ENCODE assay signal across 13 mouse cellular contexts in the genomic region with DNA sequence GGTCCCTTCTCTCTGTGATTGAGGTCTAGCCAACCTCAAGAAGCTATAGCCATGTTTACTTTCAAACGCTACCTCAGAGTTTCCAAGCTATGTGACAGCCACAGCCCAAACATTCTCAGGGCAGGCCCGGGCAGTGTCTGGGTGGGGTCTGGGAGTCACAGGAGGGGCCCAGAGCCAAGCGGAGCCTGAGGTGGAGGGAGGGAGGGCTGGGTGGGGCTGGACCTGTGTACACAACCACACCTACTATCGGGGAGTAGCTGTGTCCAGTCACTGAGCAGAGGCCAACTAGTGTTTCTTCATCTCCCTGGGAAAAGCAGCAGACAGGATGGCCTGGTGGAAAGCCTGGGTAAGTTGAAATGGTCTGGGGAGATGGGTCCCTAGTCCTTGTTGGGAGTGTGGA. TPM values are rescaled to one million over a fixed set of nuclear protein-coding genes. Genes with fewer than 3 reads are reported as not detected.
DNase-seq lines count a peak whose midpoint lies in the region; ATAC-seq lines count a peak whose summit lies in the region.
"Had no signal": no experiment of that assay in that cellular context is flagged by ENCODE, and none has a peak within 500 bp of the region (broad histone marks: within the 10 kb centered on the region; RNA-seq: fewer than 3 reads in every experiment).

A gene (plus strand): TSS at position 251 of the 400 bp plus-strand sequence.

- H3K36me3 ChIP-seq in intestine, embryonic 16.5 days (ENCODE audit: control insufficient read depth, insufficient read depth, low read length), result no peaks in the 10 kb centered on the region
- H3K36me3 ChIP-seq in kidney, embryonic 15.5 days, result no peaks in the 10 kb centered on the region
- H3K36me3 ChIP-seq: hindbrain, embryonic 10.5 days had no signal

- intact Hi-C loops in left cerebral cortex, postnatal 4 days (cut with DNase I), result loop anchor here (10.0 kb wide), 2 partner anchors 279 to 489 kb away; no protein-coding TSS in a partner anchor

- DNase-seq in urinary bladder, adult 2 months (ENCODE audit: low spot score), result peak; percentile 46
- no peak for DNase-seq in urinary bladder, postnatal 10 days (ENCODE audit: low spot score)
- DNase-seq in lung, postnatal 36 days, result peak; percentile 42
- DNase-seq in left cerebral cortex, postnatal 4 days, result no peak
- DNase-seq: kidney, postnatal 4 days; right cerebral cortex, postnatal 25 days had no signal

- no peaks in the 10 kb centered on the region for H3K9me3 ChIP-seq in intestine, embryonic 16.5 days (ENCODE audit: control insufficient read depth, low read length)
- no peaks in the 10 kb centered on the region for H3K9me3 ChIP-seq in kidney, embryonic 15.5 days (replicated peaks)
- H3K9me3 ChIP-seq: hindbrain, embryonic 10.5 days had no signal

- H3K9ac ChIP-seq in intestine, embryonic 16.5 days (ENCODE audit: low read depth, low read length), result no peak within 1 kb of the TSS
- H3K9ac ChIP-seq in kidney, embryonic 15.5 days, result no peak within 1 kb of the TSS

- H3K4me3 ChIP-seq in intestine, embryonic 16.5 days (ENCODE audit: low read length), result no peak within 1 kb of the TSS
- H3K4me3 ChIP-seq in kidney, embryonic 15.5 days (replicated peaks), result no peak within 1 kb of the TSS
- H3K4me3 ChIP-seq: heart, adult 2 months; hindbrain, embryonic 10.5 days had no signal

- H3K27ac ChIP-seq in intestine, embryonic 16.5 days (ENCODE audit: low read length), result no peak within 1 kb of the TSS
- H3K27ac ChIP-seq in kidney, embryonic 15.5 days, result no peak within 1 kb of the TSS
- H3K27ac ChIP-seq: heart, adult 2 months; hindbrain, embryonic 10.5 days had no signal

- H3K4me2 ChIP-seq in intestine, embryonic 16.5 days (ENCODE audit: low read depth, low read length), result no peak within 1 kb of the TSS
- H3K4me2 ChIP-seq in kidney, embryonic 15.5 days, result no peak within 1 kb of the TSS

- peak; percentile 84 for ATAC-seq in intestine, embryonic 16.5 days
- no peak for ATAC-seq in frontal cortex, adult (ENCODE audit: low TSS enrichment)
- no peak for ATAC-seq in kidney, embryonic 15.5 days (replicated peaks; ENCODE audit: low FRiP score)
- ATAC-seq: midbrain, embryonic 16.5 days had no signal

- 32% methylated on average over 4 of the region's 4 CpGs for WGBS in intestine, embryonic 16.5 days
- WGBS in kidney, embryonic 15.5 days, result 51% methylated on average over 4 of the region's 4 CpGs

- H3K4me1 ChIP-seq in intestine, embryonic 16.5 days (ENCODE audit: control insufficient read depth, insufficient read depth, low read length), result peaks cover 2% of the 10 kb centered on the region; the same call in 1 of the 2 replicates
- H3K4me1 ChIP-seq in kidney, embryonic 15.5 days, result no peaks in the 10 kb centered on the region

- H3K27me3 ChIP-seq in intestine, embryonic 16.5 days (replicated peaks; ENCODE audit: control insufficient read depth, insufficient read depth, low read length), result no peaks in the 10 kb centered on the region
- H3K27me3 ChIP-seq in kidney, embryonic 15.5 days, result no peaks in the 10 kb centered on the region

RNA-seq across cellular contexts. Expression of the gene that starts here (rescaled TPM):
- 39.5 and 42.4 TPM in 2 replicates for polyA plus RNA-seq in urinary bladder, adult 2 months (2012; rRNA removed)
- 5.7 and 6.7 TPM in 2 replicates for polyA plus RNA-seq in intestine, embryonic 16.5 days (2015; fragmentation: Nextera tagmentation; extraction: Ambion mirVana)
- under 1 TPM; 0.42 to 0.52 TPM for total RNA-seq in left cerebral cortex, postnatal 4 days (2021)
- polyA plus RNA-seq in kidney, embryonic 15.5 days (2015; fragmentation: Nextera tagmentation; extraction: Ambion mirVana), result 1.8 and 2.0 TPM in 2 replicates
- total RNA-seq: common myeloid progenitor, adult 5-6 weeks had no signal

Comparison
In these comparisons a context has a peak if more than half of its experiments do, and no peak if none do; other contexts are left out.
1. DNase-seq: peak in urinary bladder, adult 2 months (single experiment) and lung, postnatal 36 days (single experiment); none in urinary bladder, postnatal 10 days (single experiment) and left cerebral cortex, postnatal 4 days (single experiment).